Mouse (Mus musculus): ENCODE results near the gene 4930558K02Rik.

Gene 4930558K02Rik

DNA sequence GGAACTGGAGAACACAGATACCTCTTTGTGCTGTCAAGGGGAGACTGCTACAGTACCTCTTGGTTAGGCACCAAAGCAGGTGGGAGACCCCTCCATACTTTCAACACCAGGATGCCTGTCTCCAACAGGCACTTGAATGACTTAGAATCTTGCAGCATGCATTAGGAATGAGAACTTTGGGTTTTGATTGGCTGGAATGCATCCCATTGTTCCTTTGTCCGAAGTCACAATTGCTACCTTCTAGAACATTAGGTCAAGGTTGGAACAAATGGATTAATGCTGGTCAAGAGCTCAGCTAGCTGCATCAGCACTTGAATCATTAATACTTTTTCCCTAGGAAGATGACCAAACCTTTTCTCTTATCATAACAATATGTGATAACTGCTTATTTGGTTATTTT, at the start of gene 4930558K02Rik:
Gene 4930558K02Rik, minus strand, starts transcription at position 101 of the 400 bp plus-strand sequence.
- no peak for DNase-seq (ENCODE audit: low read depth, low spot score)

- no peak for DNase-seq (ENCODE audit: low read depth, low spot score)
Observed at GRCm38 (mm10) chr1:162023681-162024270, 44.3 kb upstream of the 4930558K02Rik start.

DNA sequence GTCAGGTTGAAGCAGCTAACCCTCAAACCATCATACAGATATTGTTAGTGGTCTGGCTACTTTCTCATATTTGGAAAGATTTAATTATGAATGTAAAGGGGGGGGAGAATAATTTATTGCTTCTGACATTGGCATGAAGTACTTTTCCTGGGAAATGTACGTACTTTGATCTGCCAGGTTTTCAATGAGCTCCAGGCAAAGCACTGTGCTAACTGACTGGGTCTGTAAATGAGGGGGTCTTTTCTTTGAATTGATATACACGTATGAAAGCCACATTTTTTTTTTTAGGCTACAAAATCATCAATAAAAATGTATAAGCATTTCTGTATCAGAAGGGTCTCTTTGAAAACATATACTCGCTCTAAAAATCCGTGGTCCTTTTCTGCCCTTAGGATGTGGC, 41.3 kb upstream of the 4930558K02Rik start:
- peak; percentile 23 for DNase-seq (ENCODE audit: low read depth, low spot score)

- peak; percentile 37 for DNase-seq (ENCODE audit: low read depth, low spot score)
Observed at GRCm38 (mm10) chr1:162020303-162020731, 40.9 kb upstream of the 4930558K02Rik start.

DNA sequence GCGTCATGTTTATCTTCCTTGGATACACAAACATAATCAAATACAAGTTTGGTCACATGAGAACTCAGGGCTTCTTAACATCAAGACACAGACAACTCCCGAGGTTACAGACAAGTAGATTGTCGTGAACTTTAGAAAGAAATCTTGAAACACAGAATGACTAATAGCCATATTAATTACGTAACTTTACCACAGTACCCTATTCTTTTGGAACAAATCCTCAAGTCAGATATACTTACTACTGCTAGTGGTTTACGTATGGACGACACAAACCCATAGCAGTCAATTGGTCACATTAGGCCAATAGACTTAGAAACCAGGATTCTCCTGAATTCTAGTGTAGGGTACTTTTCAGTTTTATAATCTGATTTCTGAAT, 39.2 kb upstream of the 4930558K02Rik start:
- DNase-seq (ENCODE audit: low read depth, low spot score), result no peak

GRCm38 (mm10) chr1:162017975-162018600, 38.7 kb upstream of the 4930558K02Rik start:
- no peak for DNase-seq (ENCODE audit: low read depth, low spot score)

- peak; percentile 71 for DNase-seq (ENCODE audit: low read depth, low spot score)
Observed at GRCm38 (mm10) chr1:162016982-162017381, 37.5 kb upstream of the 4930558K02Rik start.

- peak; percentile 35 for DNase-seq (ENCODE audit: low read depth, low spot score)
Observed at GRCm38 (mm10) chr1:162015247-162015862, 35.9 kb upstream of the 4930558K02Rik start.

GRCm38 (mm10) chr1:162013561-162013960, 34.1 kb upstream of the 4930558K02Rik start:
- DNase-seq (ENCODE audit: low read depth, low spot score), result no peak

DNA sequence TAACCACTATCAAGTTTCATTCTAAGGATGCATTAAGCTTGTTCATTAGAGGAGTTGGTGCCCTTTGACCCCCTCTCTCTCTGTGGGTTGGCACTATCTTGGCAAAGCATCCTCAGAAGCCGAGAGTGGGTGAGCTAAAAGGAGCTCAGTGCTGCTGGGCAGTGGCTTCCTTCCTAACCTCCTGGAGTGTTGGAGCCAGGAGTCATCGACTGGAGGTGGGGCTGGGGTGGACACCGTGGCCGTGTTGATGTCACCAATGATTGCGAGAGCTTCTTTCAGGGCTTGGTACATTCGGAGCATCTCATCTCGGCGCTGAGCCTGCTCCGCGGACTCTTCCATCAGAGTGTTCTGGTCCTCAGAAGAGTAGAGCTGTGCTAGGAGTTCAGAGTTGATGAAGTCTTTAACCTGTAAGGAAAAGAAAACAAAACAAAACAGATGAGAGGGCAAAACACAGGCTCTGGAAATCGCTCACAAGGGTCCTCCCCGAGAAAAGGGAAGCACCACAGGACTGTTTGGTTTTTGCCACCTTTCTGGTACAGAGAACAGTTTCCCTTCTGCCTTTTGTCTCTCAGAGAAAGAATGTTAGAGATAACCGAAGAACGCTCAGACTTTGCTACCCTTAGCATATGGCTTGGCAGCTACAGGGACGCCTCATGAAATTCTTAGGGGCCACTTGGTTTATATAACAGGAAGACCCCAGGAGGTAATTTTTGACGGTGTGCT, 32.2 kb upstream of the 4930558K02Rik start:
- DNase-seq (ENCODE audit: low read depth, low spot score), result no peak

DNA sequence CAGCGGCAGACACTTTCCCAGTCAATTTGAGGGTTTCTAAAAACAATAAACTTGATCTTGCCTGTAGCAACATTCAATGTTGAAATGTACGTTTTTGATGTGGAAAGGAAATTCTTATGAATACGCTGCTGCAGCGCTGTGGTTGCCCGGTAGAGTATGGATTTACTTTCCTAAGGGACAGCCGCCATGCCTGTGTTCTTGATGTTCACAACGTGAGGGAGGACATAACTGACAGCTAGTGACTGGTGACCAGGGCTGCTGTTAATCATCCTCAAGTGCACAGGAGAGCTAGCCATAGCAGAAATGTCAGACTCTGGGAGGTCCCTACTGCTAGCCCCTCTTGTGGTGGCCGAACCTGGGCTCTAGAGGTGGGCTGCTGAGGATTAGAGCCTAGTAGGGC, 29.6 kb upstream of the 4930558K02Rik start:
- no peak for DNase-seq (ENCODE audit: low read depth, low spot score)

DNA sequence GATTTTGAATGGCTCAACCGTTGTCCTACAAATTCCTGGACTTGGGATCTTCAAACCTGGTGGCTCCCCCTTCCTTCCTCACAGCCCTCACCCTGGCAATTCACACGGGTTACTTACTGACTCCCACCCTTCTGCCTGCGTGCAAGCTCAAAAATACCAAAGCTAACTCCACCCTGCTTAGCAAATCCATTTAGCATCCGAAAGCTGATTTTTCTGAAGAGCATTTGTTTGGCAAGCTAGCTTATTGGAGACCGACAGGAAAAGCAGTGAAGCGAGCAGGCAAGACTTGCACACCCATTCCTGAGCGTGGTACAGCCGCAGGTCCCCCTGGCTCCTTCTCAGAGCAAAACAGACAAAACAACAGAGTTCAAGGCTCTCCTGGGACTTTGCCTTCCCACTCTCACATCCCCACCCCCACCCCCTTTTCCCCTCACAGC, 29.2 kb upstream of the 4930558K02Rik start:
- DNase-seq (ENCODE audit: low read depth, low spot score), result no peak

GRCm38 (mm10) chr1:162008208-162008607, 28.8 kb upstream of the 4930558K02Rik start:
- no peak for DNase-seq (ENCODE audit: low read depth, low spot score)

GRCm38 (mm10) chr1:162006109-162006508, 26.7 kb upstream of the 4930558K02Rik start:
- no peak for DNase-seq (ENCODE audit: low read depth, low spot score)

- DNase-seq (ENCODE audit: low read depth, low spot score), result no peak
Observed at GRCm38 (mm10) chr1:162004821-162005770, 25.7 kb upstream of the 4930558K02Rik start.

GRCm38 (mm10) chr1:162004518-162004780, 25.0 kb upstream of the 4930558K02Rik start:
- no peak for DNase-seq (ENCODE audit: low read depth, low spot score)

DNA sequence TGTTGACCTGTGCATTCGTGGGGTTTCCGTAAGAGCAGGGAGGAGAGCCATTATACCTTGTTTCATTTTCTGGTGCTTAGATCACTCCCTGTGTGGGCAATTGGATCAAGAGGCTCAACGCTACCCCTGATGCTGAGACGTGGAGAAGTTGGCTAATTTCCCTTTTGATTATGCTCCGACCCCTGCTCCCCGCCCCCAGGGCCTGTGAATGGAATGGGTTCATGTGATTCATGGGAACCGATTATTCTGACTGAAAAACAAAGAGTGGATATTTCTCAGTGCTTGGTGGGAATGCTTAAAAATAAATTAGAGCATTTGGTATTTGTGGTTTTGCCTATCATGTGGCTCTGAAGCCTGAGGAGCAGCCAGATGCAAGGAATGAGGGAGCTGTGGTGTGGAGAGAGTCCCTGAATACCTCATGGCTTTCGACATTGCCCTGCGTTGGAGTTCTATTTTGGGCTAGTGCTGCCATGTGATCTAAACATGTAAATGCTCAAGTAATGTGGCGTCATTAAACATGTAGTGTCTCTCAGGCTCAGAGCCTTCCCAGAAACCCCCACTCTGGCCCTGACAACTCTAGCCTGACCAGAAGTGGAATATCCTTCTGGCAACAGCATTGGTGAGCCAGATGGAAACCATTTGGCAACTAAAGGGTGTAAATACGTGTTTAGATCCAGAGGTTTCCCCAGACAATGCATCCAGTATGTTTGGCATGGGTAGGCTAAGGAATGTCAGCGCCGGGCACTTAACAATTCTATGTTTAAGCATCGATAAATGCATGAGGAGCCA, 24.5 kb upstream of the 4930558K02Rik start:
- no peak for DNase-seq (ENCODE audit: low read depth, low spot score)

DNA sequence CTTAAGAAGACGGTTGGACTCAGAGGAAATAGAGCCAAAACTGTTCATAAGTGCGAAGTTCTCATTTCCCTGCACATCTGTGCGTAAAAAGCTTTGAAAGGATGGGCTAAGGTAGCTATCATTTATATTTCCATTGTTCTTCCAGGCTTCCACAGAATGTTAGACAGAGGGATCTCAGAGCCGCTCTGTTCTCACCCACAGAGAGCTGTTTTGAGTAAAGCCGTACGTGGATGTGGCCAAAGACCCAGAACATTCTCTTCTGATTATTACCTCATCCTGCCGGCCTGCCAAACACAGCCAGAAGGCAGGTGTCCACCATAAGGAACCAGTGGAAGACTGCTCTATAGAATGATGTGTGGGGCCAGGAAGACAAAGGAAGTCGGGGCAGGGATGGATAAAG, 21.9 kb upstream of the 4930558K02Rik start:
- no peak for DNase-seq (ENCODE audit: low read depth, low spot score)

DNA sequence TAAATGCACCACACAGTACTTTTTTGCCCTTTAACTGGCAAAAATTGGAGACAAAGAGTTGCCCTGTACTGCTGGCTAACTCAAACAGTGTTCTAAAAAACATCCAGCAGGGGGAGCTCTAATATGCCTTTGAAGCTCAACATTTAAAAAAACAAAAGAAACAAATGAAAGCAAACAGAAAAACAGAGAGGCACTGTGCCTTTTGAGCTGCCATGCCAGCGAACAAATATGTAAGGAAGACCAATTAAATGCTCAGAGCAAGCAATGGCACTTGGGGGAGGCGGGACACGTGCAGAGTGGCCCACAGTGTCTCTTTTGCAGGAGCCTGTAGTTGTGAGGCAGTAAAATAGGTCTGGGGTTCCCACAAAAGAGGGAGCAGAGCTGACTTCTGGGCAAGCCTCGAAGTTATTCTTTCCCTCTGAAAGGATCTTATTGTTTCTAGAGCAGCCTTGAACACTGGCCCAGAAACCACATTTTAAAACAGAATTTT, 20.5 kb upstream of the 4930558K02Rik start:
- no peak for DNase-seq (ENCODE audit: low read depth, low spot score)

GRCm38 (mm10) chr1:161999338-161999737, 19.9 kb upstream of the 4930558K02Rik start:
- DNase-seq (ENCODE audit: low read depth, low spot score), result no peak
